Mouse (Mus musculus): ENCODE results near the gene Armcx4.
A peak's percentile ranks its signal among the peaks of the same experiment; 100 is the strongest.
"Not testable (repeated sequence)": the region's sequence is repeated elsewhere in the genome, so short reads cannot be mapped to it uniquely, and the experiment has no call there.

Armcx4 gene

GRCm38 (mm10) chrX:134717752-134718308 is 31.5 kb downstream of the Armcx4 start, which contains the start of gene Armcx1:
Gene Armcx1, plus strand, starts transcription at chrX:134717963.
- DNase-seq (ENCODE audit: low read depth, low spot score), result peak; percentile 6
- Histone ChIP-seq H3K36me3 (ENCODE audit: control insufficient read depth, insufficient read depth, low read length, poor library complexity, severe bottlenecking) (no peaks in the 10 kb centered on the region), H3K27me3 (ENCODE audit: control insufficient read depth, insufficient read depth, low read length, poor library complexity, severe bottlenecking) (no peaks in the 10 kb centered on the region)

DNA sequence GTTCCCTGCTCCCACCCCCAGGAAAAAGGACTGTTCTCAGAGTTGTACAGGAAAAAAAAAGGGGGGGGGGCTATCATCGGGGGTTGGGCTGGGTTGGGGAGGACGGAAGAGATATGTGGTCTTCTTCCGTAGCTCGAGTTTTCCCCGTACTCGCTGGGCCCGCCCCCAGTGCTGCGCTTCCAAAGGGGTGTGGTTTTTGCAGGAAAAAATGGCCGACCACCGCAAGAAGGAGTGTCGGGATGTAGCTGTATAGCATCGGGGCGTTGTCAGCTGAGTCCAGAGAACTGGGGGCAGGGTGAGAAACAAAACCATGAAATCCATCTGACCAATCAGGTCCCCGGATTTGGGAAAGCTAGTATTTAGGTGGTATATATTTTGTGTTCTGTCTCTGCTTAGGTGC is 32.2 kb downstream of the Armcx4 start:
- H3K36me3 ChIP-seq (ENCODE audit: control insufficient read depth, insufficient read depth, low read length, poor library complexity, severe bottlenecking), result no peaks in the 10 kb centered on the region
- no peak for DNase-seq (ENCODE audit: low read depth, low spot score)
- no peaks in the 10 kb centered on the region for H3K27me3 ChIP-seq (ENCODE audit: control insufficient read depth, insufficient read depth, low read length, poor library complexity, severe bottlenecking)

DNA sequence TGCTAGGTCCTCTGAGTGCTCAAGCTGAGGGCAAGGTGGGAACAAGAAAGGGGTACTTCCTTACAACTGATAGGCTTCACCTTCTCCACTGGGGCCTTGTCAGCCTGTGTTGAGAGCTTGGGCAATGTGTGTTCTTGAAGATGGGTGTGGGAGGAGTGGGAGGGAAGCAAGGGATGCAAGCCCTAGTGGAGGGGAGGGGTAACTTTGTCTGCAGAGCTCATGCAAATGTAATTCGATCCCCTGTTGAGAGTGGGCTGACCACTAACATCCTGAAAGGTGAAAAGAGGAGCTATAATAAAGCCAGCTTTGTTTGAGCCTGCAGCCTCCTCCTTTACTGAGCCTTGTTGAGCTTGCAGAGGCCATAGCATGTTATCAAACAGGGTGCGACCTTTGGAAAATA is 37.4 kb downstream of the Armcx4 start:
- H3K27me3 ChIP-seq (ENCODE audit: control insufficient read depth, insufficient read depth, low read length, poor library complexity, severe bottlenecking); DNase-seq (ENCODE audit: low read depth, low spot score); H3K36me3 ChIP-seq (ENCODE audit: control insufficient read depth, insufficient read depth, low read length, poor library complexity, severe bottlenecking): not testable (repeated sequence)

GRCm38 (mm10) chrX:134729778-134730177 is 43.5 kb downstream of the Armcx4 start:
- Histone ChIP-seq H3K36me3 (ENCODE audit: control insufficient read depth, insufficient read depth, low read length, poor library complexity, severe bottlenecking) (no peaks in the 10 kb centered on the region), H3K27me3 (ENCODE audit: control insufficient read depth, insufficient read depth, low read length, poor library complexity, severe bottlenecking) (no peaks in the 10 kb centered on the region)
- peak; percentile 58 for DNase-seq (ENCODE audit: low read depth, low spot score)

DNA sequence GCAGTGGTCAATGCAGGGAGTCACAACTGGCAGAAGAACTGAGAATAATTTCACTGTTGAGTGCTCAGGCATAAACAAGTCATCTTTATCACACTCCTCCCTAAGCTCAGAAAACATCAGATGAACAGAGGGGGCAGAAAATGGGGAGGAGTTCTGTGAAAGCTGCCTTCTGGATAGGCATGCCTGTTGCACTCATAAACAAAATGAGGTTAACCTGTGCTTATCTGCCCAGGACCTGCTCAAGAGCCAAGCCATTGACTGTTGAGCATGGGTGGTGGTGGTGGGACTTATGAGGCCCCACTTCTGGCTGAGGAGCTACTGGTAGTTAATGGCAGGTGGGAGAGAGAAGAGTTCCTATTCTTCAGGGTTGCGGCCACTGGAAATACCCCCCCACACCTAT is 51.5 kb downstream of the Armcx4 start:
- no peak for DNase-seq (ENCODE audit: low read depth, low spot score)
- no peaks in the 10 kb centered on the region for H3K36me3 ChIP-seq (ENCODE audit: control insufficient read depth, insufficient read depth, low read length, poor library complexity, severe bottlenecking)
- H3K27me3 ChIP-seq (ENCODE audit: control insufficient read depth, insufficient read depth, low read length, poor library complexity, severe bottlenecking), result no peaks in the 10 kb centered on the region

DNA sequence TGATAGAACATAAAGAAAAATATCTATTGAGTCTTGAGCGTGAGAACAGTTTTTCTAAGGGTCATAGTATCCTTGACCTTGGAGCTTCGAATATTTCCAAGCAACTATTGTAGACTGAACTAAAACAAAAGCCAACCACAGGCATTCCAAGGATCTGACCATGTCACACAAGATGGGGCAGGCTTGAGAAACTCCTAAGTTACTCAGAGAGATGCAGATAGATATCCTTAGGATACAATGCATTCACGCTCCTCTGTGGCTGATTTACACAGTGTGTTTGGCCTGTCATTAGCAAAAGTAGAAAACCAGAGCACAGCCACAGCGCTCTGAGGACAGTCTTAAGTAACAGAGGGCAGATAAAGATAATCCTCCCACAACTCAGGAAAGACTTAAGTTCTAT is 52.8 kb downstream of the Armcx4 start:
- Histone ChIP-seq H3K36me3 (ENCODE audit: control insufficient read depth, insufficient read depth, low read length, poor library complexity, severe bottlenecking) (no peaks in the 10 kb centered on the region), H3K27me3 (ENCODE audit: control insufficient read depth, insufficient read depth, low read length, poor library complexity, severe bottlenecking) (no peaks in the 10 kb centered on the region)
- no peak for DNase-seq (ENCODE audit: low read depth, low spot score)

- no peak for DNase-seq (ENCODE audit: low read depth, low spot score)
- Histone ChIP-seq H3K36me3 (ENCODE audit: control insufficient read depth, insufficient read depth, low read length, poor library complexity, severe bottlenecking) (no peaks in the 10 kb centered on the region), H3K27me3 (ENCODE audit: control insufficient read depth, insufficient read depth, low read length, poor library complexity, severe bottlenecking) (no peaks in the 10 kb centered on the region)
Measured at GRCm38 (mm10) chrX:134741862-134742261, 55.5 kb downstream of the Armcx4 start.
